Mouse (Mus musculus): Measurements from ENCODE around the gene Svep1. TPM values are rescaled to one million over a fixed set of nuclear protein-coding genes. Genes with fewer than 3 reads are reported as not detected.

Gene Svep1
- polyA plus RNA-seq, 1 experiment from 2014 or later, result 0.18 TPM

DNA sequence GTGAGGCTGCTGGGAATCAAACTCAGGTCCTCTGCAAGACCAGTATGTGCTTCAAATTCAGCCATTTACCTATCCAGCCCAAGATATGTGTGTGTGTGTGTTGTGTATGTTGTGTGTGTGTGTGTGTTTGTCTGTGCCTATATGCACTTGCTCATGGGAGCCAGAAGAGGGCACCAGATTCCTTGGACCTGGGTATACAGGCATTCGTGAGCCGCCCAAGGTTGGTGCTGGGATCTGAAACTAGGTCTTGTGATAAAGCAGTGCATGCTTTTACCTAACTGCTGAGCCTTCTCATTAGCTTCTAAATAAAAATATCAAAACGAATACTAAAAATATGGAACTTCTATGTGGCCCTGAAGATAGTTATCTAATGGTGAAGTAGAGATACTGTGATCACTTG is 121.3 kb downstream of the Svep1 start:
- DNase-seq (ENCODE audit: low spot score), result no peak

DNA sequence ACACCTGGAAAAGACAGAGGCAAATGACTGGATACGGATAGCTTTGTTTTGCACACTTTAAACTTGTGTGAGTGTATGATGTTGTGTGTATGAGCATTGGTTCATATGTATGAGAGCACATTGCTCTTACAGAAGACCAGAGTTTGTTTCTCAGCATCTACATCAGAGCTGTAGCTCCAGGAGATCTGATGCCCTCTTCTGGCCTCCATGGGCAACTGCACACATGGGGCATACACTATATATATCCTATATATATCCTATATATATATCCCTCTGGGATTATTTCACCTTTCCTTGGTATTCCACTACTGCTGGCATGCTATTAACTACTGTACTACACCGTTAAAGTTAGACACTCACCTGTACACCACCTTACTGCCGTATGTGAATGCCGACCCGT is 122.5 kb downstream of the Svep1 start:
- no peak for DNase-seq (ENCODE audit: low spot score)

DNA sequence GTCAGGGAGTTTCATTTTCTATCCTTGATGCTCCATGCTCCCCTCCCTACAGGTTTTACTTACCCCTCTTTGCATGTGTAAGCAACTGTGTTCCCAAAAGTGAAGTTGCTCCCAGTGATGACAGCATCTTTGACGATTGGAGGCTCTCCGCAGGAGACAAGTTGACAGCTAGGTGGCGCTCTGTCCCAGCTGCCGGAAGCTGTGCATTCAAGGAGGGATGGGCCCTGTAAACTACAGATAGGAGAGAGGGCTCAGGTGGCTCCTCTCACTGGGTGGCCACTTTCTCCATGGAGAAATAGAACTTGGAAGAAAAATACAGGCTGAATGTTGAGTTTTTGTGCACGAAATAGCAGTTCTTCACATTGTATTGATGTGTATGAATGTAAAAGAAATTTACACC is 124.1 kb downstream of the Svep1 start:
- DNase-seq (ENCODE audit: low spot score), result peak; percentile 74

DNA sequence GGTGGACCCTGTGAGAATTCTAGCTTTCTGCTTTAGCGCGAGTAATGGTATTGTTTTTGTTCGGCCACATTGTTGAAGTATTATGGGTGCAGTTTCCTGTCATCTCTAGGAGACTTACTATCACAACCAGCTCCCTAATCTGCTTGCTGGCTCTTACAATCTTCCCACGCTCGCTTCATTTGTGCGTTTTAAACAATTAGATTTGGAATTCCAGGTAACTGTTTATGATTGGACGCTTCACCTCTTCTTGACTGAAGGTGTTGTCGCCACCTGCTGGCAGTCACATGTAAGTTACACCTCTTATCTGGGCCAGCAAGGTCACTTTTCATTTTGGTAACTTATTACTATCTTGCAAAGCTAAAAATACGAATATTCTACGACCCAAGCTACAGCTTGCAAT is 127.0 kb downstream of the Svep1 start:
- peak; percentile 53 for DNase-seq (ENCODE audit: low spot score)

DNA sequence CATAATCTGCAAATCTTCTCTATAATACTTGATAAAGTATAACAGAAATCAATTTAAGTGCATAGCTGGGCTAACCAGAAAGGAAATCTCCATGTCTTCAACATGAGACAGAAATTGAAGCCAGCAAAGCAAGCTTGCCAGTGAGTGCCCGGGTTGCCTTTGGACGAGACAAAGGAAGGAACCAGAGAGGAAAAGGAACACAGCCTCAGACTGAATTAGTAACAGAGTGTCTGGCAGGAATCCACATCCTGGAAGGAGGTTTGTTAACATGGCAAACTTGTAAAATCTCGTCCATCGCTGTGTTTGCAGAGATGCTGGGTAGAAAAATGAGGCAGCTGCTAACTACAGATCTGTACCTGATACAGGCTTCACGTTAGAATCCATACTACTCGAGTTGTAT is 128.7 kb downstream of the Svep1 start:
- no peak for DNase-seq (ENCODE audit: low spot score)

DNA sequence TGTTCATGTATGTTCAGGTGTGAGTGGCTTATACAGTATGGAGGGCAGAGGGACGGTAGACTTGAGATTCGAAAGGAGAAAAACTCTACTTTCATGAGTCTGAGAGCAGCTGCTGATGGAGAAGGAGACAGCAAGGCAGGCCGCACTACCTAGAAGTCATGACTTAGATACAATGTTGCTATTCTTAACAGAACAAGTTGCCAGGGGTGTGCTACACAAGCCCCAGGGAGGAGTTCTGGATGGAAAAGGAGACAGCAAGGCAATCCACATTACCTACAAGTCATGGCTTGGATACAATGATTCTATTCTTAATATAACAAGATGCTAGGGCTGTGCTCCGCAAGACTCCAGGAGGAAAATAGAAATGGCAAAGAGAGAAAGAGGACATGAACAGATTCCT is 129.1 kb downstream of the Svep1 start:
- DNase-seq (ENCODE audit: low spot score), result no peak

DNA sequence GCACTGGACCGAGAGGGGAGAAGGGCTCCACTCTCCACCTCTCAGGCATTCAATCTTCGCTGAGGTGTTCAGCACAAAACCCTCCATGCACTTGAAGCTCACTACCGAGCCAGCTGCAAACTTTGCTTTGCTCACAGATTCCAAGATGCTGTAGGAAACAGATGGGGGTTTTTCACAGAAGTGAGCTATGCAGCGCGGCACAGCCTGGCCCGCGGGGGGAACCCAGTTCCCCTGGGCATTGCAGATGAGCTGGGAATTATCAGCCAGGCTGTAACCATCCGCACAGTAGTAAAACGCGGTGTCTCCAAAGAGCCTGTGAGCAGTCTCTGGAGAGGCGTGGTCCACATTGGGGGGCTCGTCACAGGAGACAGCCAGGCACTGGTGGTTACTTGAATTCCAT is 133.8 kb downstream of the Svep1 start:
- DNase-seq (ENCODE audit: low spot score), result no peak

DNA sequence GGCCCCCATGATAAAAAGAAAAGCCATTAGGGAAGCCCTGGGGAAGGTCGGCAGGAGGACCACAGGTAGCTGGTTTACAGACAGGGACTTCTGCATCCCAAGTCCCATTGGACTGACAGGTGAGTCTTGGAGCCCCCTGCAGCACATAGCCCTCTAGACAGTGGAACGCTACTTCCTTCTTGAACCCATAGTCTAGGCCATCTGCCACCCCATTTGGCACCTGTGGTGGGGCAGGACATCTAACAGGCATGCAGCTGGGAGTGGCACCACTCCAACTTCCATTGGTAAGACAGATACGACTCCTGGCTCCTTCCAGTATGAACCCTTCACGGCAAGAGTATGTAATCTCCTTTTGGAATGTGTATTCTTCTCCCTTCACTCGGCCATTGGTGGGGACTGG is 137.8 kb downstream of the Svep1 start:
- no peak for DNase-seq (ENCODE audit: low spot score)

DNA sequence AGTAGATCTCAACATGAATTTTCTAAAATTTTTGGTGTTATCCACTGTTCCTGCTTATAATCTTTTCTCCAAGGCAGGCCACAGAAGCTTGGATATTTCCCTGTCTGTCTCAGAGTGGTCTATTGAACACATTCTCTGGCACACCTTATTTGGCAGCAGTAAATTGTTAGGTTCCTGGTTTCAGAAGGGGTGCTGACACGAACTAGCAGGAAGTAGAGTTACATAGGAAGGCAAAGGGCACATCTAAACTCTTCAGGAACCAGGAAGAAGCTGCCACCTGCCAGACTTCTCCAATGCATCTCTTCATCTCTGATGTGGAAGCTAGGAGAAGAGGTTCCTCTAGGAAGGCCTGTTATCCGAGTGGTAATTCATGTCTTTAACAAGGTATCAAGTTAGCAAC is 141.9 kb downstream of the Svep1 start:
- DNase-seq (ENCODE audit: low spot score), result no peak

DNA sequence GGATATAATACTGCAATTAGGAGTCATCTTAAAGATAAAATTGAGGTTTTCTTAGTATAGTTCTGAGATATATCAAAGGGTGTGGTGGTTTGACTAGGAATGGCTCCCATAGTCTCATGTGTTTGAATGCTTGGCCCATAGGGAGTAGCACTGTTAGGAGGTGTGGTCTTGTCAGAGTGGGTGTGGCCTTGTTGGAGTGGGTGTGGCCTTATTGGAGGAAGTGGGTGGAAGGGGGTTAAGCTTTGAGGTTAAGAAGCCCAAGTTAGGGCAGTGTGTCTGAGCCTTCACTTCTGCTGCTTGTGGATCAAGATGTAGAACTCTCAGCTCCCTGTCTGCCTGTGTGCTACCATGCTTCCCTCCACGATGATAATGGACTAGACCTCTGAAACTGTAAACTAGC is 143.7 kb downstream of the Svep1 start:
- peak; percentile 20 for DNase-seq (ENCODE audit: low spot score)

DNA sequence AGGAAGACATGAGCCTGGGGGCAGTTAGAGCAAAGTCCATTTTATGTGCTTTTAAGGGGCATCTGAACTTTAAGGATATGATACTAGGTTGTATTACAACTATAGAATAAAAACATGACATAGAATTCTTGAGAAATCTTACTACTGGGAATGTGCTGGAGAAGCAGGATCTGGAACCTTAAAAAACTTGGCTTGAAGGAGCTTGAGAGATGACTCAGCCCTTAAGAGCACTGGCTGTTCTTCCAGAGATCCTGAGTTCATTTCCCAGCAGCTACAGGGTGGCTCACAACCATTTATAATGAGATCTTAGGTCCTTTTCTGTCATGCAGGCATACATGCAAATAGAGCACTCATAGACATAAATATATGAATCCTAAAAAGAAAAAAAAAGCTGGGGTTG is 151.0 kb downstream of the Svep1 start:
- no peak for DNase-seq (ENCODE audit: low spot score)

DNA sequence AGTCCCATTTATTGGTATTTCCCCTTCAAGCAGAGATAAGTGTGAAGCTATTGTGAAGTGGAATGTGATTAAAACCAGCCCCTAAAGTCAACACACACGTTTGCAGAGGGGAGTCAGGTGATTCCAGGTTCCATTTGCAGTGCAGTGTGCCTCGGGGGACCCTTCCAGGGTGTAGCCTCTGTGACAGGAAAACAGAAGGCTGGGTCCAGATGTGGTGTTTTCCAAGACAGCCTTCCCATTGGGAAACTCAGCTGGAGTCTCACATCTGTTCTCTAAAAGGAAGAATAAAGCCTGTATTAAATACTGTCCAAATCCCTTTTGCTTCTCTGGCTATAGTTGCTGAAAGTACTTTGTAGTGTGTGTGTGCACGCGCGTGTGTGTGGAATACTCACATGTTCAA is 152.2 kb downstream of the Svep1 start:
- DNase-seq (ENCODE audit: low spot score), result no peak

DNA sequence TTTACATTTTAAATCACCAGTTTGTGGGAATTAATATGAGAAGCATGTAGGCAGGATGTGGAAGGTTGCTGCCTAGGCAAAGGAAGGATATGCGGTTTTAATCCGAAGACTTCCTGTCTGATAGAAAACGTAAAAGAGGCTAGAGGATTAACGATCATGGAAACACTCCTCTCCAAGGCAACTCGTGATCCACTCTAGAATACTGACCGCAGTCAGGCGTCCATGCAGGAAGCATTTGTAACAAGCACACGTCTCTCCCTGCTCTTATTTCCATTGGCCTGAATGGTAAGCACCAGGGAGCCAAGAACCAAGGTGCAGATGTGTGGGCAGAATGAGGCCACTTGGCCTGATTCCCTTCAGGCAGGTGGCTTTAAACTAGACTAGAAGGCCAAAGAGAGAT is 155.9 kb downstream of the Svep1 start:
- DNase-seq (ENCODE audit: low spot score), result no peak

DNA sequence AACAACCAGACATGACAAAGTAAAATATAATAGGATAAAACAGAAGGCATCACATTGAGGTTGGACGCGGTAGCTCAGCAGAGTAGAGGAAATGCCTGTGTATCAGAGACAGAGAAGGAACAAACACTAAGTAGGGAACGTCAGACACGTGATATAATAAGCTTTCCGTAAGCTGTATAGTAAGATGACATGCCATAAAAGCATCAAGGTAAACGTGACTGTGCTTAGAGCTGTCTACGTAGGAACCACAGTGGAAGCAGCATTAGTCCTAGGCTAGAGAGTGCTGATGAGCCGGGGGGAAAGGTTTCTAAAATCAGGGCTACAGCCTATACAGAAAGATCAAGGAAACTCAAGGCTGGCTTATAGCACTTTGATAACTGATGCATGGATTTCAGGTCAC is 156.4 kb downstream of the Svep1 start:
- DNase-seq (ENCODE audit: low spot score), result no peak

DNA sequence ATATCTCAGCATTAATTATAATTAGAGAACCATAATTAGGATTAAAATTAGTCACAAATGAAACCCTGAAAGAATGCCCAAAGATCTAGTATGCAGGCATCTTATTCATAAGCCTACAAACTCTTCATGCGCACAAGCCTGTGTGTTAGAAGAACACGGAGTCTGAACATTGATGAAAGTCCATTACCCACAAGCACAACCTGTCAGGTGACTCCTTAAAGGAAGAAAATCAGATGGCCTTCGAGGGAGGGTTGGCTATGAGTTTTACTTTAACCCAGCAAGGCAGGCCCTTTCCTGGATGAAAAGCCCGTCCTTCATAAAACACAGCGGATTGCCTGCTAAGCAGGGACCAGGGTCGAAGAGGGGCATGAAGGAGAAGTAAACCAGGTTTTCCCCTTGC is 161.8 kb downstream of the Svep1 start:
- no peak for DNase-seq (ENCODE audit: low spot score)

DNA sequence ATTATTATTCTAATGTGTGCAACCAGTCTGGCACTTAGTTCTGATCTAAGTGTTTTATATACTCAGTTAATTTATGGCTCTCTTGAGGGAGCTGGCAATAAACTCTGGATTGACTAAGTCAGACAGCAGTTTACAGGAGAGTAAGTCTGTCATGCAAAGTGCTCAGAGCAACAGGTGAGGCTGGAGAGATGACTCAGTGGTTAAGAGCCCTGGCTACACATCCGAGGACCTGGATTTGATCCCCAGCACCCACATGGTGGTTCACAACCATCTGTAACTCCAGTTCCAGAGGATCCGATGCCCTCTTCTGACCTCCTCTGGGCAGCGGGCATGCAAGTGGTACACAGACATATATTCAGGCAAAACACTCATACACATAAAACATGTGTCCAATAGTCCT is 162.3 kb downstream of the Svep1 start:
- no peak for DNase-seq (ENCODE audit: low spot score)

DNA sequence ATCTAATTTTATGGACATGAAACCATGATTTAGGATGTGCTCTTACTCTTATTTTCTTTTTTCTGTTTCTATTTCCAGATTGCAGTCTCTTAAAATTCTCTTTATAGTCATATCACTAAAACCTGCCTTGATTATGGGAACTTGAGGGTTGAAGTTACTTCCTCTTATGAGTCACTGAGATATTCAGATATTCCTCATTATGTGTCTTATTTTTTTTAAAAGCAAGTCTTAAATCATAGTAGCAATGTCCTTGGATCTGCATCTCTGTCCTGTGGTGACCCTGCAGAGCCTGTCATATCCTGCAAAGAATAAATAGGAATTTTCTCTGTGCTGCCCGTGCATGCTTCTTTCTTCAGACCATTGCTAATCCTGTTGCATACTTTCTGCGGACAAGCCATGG is 166.6 kb downstream of the Svep1 start:
- no peak for DNase-seq (ENCODE audit: low spot score)

DNA sequence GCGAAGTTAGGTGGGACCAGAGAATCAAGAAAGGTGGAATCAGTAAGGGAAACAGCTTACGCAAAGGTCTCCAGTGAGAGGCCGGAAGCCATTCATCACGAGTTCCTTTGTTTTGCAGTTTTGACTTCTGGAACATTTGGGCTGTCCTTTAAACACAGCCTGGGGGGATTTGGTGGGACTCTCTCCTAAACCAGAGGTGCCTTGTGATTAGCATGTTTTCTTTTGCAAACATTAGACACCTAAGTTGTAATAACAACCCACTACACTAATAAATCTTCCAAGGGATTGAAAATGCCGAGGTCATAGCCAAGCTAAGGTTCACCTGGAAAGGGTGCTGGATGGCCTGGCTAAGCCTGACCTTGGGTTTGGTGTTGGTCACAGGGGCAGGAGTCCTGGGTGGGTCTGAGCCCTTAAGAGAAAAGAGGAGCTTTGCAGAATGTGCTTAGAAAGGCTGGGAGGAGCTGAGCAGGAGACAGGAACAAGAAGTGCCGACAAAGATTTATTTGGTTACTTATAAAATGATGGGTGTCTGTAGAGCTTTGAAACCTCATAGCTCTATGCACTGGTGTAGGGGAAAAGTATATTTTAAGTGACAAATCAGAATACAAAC is 169.5 kb downstream of the Svep1 start:
- DNase-seq (ENCODE audit: low spot score), result no peak

DNA sequence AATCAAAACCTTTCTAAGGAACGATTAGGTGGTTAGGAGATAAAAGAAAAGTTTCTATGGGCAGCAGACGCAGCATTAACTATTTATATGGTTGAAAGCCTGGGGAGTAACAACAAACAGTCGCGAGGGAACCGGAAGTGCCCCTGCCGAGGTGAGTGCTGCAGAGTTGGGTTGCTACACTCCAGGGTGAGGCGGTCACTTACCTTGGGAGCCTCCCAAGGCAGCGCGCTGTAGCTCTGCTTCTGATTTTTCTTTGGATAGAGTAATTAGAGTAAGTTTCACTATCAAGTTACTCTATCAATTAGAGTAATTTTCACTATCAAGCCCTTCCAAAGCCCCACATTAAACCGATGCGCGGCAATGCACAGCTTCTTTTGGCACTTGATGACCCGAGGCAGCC is 172.0 kb downstream of the Svep1 start:
- no peak for DNase-seq (ENCODE audit: low spot score)

DNA sequence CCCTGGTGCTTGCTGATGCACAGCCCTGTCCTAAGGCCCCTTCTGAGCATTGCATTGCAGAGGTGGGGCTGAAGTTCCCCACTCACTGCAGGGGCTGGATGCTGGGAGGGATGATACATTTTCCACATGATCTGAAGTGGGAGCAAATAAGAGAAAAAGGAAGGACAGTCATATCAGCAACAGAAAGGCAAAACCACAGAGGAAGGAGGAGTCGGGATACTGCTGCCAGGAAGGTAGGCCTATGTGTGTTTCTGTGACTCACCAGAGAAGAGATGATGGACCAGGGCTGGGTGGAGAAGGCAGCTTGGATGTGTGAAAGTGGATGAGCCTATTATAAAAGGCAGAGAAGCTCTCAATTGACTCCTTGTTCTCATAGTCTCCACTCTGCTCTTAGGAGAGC is 173.9 kb downstream of the Svep1 start:
- no peak for DNase-seq (ENCODE audit: low spot score)

DNA sequence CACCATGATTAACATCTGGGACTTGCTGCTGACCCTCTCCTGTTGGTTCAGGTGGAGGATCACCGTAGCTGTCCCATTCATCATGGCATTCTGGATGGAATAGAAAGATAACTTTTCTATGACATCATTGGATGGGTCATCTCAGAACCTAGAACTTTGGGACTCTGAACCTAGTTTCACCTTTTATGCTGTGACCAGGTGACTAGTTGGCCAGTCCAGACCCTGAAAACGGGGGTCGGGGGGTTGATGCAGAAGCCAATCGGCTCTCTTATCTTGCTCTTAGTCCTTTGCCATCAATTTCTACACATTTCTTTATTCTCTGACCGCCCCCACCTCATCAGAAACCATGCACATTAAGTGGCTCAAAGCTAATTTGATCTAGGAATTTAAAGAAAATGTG is 197.6 kb downstream of the Svep1 start, which contains the start of gene Txndc8:
TSS of gene Txndc8 (minus strand) at position 101 of the 400 bp plus-strand sequence.
- DNase-seq (ENCODE audit: low spot score), result no peak

DNA sequence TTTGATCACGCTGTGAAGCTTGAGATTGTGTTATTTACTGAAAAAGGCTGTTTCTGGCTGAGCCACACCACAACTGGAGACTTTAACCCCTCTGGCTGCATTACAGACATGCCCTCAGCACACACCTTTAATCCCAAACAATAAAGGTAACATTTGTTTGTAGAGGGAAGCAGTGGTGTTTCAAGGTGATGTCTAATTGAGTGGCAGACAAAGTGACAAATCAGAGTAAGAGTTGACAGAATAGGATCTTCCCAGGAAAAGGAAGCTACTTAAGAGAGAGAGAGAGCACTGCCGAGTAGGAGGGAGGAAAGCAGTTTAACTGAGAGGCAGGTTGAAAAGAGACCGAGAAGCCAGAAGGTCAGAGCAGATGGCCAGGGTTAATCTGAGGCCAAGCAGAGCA is 203.2 kb downstream of the Svep1 start:
- no peak for DNase-seq (ENCODE audit: low spot score)

Data from thymus, postnatal 0 days (tissue).